Mouse (Mus musculus) ES-Bruce4 (cell line): Measurements from ENCODE around the gene Rasa3. TPM values are rescaled to one million over a fixed set of nuclear protein-coding genes. Genes with fewer than 3 reads are reported as not detected.

Source experiments
- H3K27ac ChIP-seq: 2 replicates; pipeline ENCODE4 v1.5.1; 2012; ENCODE audit warnings: low read length, inconsistent platforms; ENCODE audit not compliant: insufficient read depth
- H3K27me3 ChIP-seq: 2 replicates; pipeline ENCODE4 v1.6.1; 2012; ENCODE audit warnings: mild to moderate bottlenecking, low read length, inconsistent platforms; ENCODE audit not compliant: control insufficient read depth, poor library complexity, insufficient read depth, severe bottlenecking
- H3K36me3 ChIP-seq: 2 replicates; pipeline ENCODE4 v1.6.1; 2012; ENCODE audit warnings: inconsistent platforms, mild to moderate bottlenecking, low read length, moderate library complexity; ENCODE audit not compliant: control insufficient read depth, poor library complexity, insufficient read depth, severe bottlenecking
- H3K4me1 ChIP-seq: one replicate; pipeline ENCODE4 v1.8.1; 2011; ENCODE audit warnings: low read length; ENCODE audit not compliant: control insufficient read depth, insufficient read depth
- H3K4me3 ChIP-seq: 2 replicates; pipeline ENCODE4 v1.5.1; 2011; ENCODE audit warnings: low read depth, mild to moderate bottlenecking, low read length
- H3K9ac ChIP-seq: 2 replicates; pipeline ENCODE4 v1.6.1; 2012; ENCODE audit warnings: low read depth, mild to moderate bottlenecking, inconsistent platforms; ENCODE audit not compliant: poor library complexity, severe bottlenecking
- H3K9me3 ChIP-seq: replicated peaks from 2 replicates; pipeline ENCODE4 v1.6.1; 2012; ENCODE audit warnings: mild to moderate bottlenecking, low read length, inconsistent platforms; ENCODE audit not compliant: control insufficient read depth, poor library complexity, insufficient read depth, severe bottlenecking
- CTCF ChIP-seq: IDR thresholded peaks from one replicate; pipeline ENCODE4 v1.8.1; 2011; ENCODE audit warnings: low read depth, low read length
- EP300 ChIP-seq: IDR thresholded peaks from 2 replicates; pipeline ENCODE4 v1.6.1; 2011; ENCODE audit warnings: low read depth, low read length; ENCODE audit not compliant: insufficient read depth
- POLR2A ChIP-seq: IDR thresholded peaks from one replicate; pipeline ENCODE4 v1.8.1; 2011; ENCODE audit warnings: low read length; ENCODE audit not compliant: insufficient read depth
- polyA plus RNA-seq: library from polyadenylated mRNA; stranded (reverse); fragments of >200 nt; gene quantifications from 2 replicates; pipeline ENCODE4 v1.2.4, GENCODE M21; 2011; ENCODE audit warnings: low read depth; ENCODE audit not compliant: missing spikeins, insufficient read depth, insufficient read length

The Rasa3 gene
- 7.4 and 14.5 TPM in 2 replicates for polyA plus RNA-seq

- Histone ChIP-seq H3K27ac (no peak within 1 kb of the TSS), H3K4me3 (peak within 1 kb of the TSS; percentile 83), H3K27me3 (no peaks in the 10 kb centered on the region), H3K9ac (peak within 1 kb of the TSS; percentile 82), H3K4me1 (no peaks in the 10 kb centered on the region), H3K9me3 (no peaks in the 10 kb centered on the region), H3K36me3 (no peaks in the 10 kb centered on the region)
- no peak for TF ChIP-seq POLR2A
- TF ChIP-seq EP300, result no peak
- no peak for TF ChIP-seq CTCF
Measured at GRCm38 (mm10) chr8:13677413-13677883, at the start of gene Rasa3. Rasa3 (minus strand) TSS chr8:13677603.

GRCm38 (mm10) chr8:13725722-13726121, 48.3 kb upstream of the Rasa3 start:
- Histone ChIP-seq H3K36me3 (no peaks in the 10 kb centered on the region), H3K9ac (no peak overlapping the region), H3K9me3 (no peaks in the 10 kb centered on the region), H3K4me3 (no peak overlapping the region), H3K27me3 (no peaks in the 10 kb centered on the region), H3K4me1 (no peaks in the 10 kb centered on the region), H3K27ac (no peak overlapping the region)
- TF ChIP-seq EP300 (no peak), POLR2A (no peak), CTCF (no peak)

- Histone ChIP-seq H3K4me3 (no peak overlapping the region), H3K9me3 (peaks cover 18% of the 10 kb centered on the region), H3K27ac (no peak overlapping the region), H3K36me3 (no peaks in the 10 kb centered on the region), H3K4me1 (no peaks in the 10 kb centered on the region), H3K27me3 (no peaks in the 10 kb centered on the region), H3K9ac (no peak overlapping the region)
- no peak for TF ChIP-seq EP300
- TF ChIP-seq POLR2A, result no peak
- no peak for TF ChIP-seq CTCF
Measured at GRCm38 (mm10) chr8:13718980-13719379, 41.6 kb upstream of the Rasa3 start.

GRCm38 (mm10) chr8:13708514-13708913, 31.1 kb upstream of the Rasa3 start:
- H3K9ac ChIP-seq, result no peak overlapping the region
- no peaks in the 10 kb centered on the region for H3K27me3 ChIP-seq
- no peak overlapping the region for H3K4me3 ChIP-seq
- H3K9me3 ChIP-seq, result peaks cover 8% of the 10 kb centered on the region
- no peaks in the 10 kb centered on the region for H3K36me3 ChIP-seq
- H3K4me1 ChIP-seq, result no peaks in the 10 kb centered on the region
- no peak for TF ChIP-seq EP300
- TF ChIP-seq POLR2A, result no peak
- TF ChIP-seq CTCF, result no peak
- no peak overlapping the region for H3K27ac ChIP-seq

- no peaks in the 10 kb centered on the region for H3K4me1 ChIP-seq
- no peak overlapping the region for H3K4me3 ChIP-seq
- H3K27me3 ChIP-seq, result no peaks in the 10 kb centered on the region
- peaks cover 8% of the 10 kb centered on the region for H3K9me3 ChIP-seq
- TF ChIP-seq POLR2A (no peak), EP300 (no peak), CTCF (no peak)
- H3K36me3 ChIP-seq, result no peaks in the 10 kb centered on the region
- H3K9ac ChIP-seq, result no peak overlapping the region
- no peak overlapping the region for H3K27ac ChIP-seq
Measured at GRCm38 (mm10) chr8:13706918-13707317, 29.5 kb upstream of the Rasa3 start.

GRCm38 (mm10) chr8:13705668-13706067, 28.3 kb upstream of the Rasa3 start, which contains the start of gene Cfap97d2:
Cfap97d2 (plus strand) TSS chr8:13705889.
- Histone ChIP-seq H3K27ac (no peak within 1 kb of the TSS), H3K36me3 (no peaks in the 10 kb centered on the region), H3K9ac (no peak within 1 kb of the TSS), H3K27me3 (no peaks in the 10 kb centered on the region), H3K4me1 (no peaks in the 10 kb centered on the region), H3K4me3 (no peak within 1 kb of the TSS), H3K9me3 (peaks cover 8% of the 10 kb centered on the region)
- TF ChIP-seq CTCF (no peak), POLR2A (no peak), EP300 (no peak)
